Mouse (Mus musculus): ENCODE measurements around the gene Zg16.

DNA sequence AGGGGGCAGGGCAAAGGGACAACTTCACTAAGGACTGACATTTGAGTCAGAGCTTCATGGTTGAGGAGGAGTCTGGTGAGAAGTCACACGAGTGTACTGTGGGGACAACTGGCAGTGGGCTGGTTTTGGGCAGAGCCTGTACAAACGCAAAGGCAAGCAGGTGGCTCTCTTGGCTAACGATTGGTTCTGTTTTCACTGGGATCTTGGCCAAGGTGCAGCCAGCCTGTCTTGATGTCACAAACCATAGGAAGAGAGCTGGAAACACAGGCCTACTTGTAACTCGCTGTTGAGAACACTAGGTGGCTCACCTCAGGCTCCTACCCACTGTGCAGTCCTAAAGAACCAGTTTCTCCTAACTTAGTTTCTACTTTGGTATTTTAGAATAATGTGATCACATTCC lies 42.5 kb upstream of the Zg16 start:
- TF ChIP-seq POLR2A (IDR thresholded peaks at IDR 0.05; ENCODE audit: control insufficient read depth, extremely low read depth, insufficient read depth, low read length, poor library complexity) (no peak), CTCF (IDR thresholded peaks at IDR 0.05; ENCODE audit: borderline replicate concordance, control insufficient read depth, extremely low read depth, insufficient read depth, low read length, poor library complexity) (no peak)
